ENCODE assay signal across 9 mouse cellular contexts in genomic region chr16:79058775-79059558, GRCm38 (mm10). TPM values are rescaled to one million over a fixed set of nuclear protein-coding genes. Genes with fewer than 3 reads are reported as not detected.
DNase-seq lines count a peak whose midpoint lies in the region; ATAC-seq lines count a peak whose summit lies in the region.
"Had no signal": no experiment of that assay in that cellular context is flagged by ENCODE, and none has a peak within 500 bp of the region (broad histone marks: within the 10 kb centered on the region; RNA-seq: fewer than 3 reads in every experiment).

No protein-coding gene starts in this region.

- DNase-seq in adrenal gland, adult (ENCODE audit: inconsistent age in 2 of 2, low spot score in 1 of 2): peak; percentile 5 to 57
- DNase-seq in embryonic facial prominence, embryonic 14.5 days (ENCODE audit: low spot score): peak; percentile 59
- DNase-seq in layer of hippocampus, adult 18-20 months (ENCODE audit: low spot score in 2 of 2): peak; percentile 3 to 71
- peak; percentile 2 for DNase-seq in lung, postnatal 36 days
- peak; percentile 24 for DNase-seq in urinary bladder, adult 2 months (ENCODE audit: low spot score)
- DNase-seq in thymus, postnatal 10 days (ENCODE audit: low spot score in 2 of 2): no peak

- no peak overlapping the region for H3K4me3 ChIP-seq in kidney, embryonic 14.5 days (ENCODE audit: low read length)
- H3K4me3 ChIP-seq in kidney, embryonic 16.5 days (ENCODE audit: low read length): no peak overlapping the region
- no peak overlapping the region for H3K4me3 ChIP-seq in embryonic facial prominence, embryonic 14.5 days (ENCODE audit: low read depth, low read length)

- no peak overlapping the region for H3K27ac ChIP-seq in kidney, embryonic 14.5 days (ENCODE audit: low read depth, low read length)
- no peak overlapping the region for H3K27ac ChIP-seq in kidney, embryonic 16.5 days (ENCODE audit: low read length)
- H3K27ac ChIP-seq in embryonic facial prominence, embryonic 14.5 days (replicated peaks; ENCODE audit: low read depth, low read length): no peak overlapping the region

- no peaks in the 10 kb centered on the region for H3K27me3 ChIP-seq in kidney, embryonic 14.5 days (ENCODE audit: control insufficient read depth, insufficient read depth, low read length)
- no peaks in the 10 kb centered on the region for H3K27me3 ChIP-seq in kidney, embryonic 16.5 days (ENCODE audit: insufficient read depth, low read length)
- H3K27me3 ChIP-seq in embryonic facial prominence, embryonic 14.5 days (replicated peaks; ENCODE audit: control insufficient read depth, insufficient read depth, low read length): no peaks in the 10 kb centered on the region

- no peak overlapping the region for H3K4me2 ChIP-seq in kidney, embryonic 14.5 days (replicated peaks; ENCODE audit: low read depth, low read length)
- H3K4me2 ChIP-seq in kidney, embryonic 16.5 days (replicated peaks; ENCODE audit: low read depth, low read length): no peak overlapping the region
- no peak overlapping the region for H3K4me2 ChIP-seq in embryonic facial prominence, embryonic 14.5 days (ENCODE audit: low read depth, low read length)

- H3K4me1 ChIP-seq in kidney, embryonic 14.5 days (ENCODE audit: control insufficient read depth, insufficient read depth, low read length): no peaks in the 10 kb centered on the region
- no peaks in the 10 kb centered on the region for H3K4me1 ChIP-seq in kidney, embryonic 16.5 days (ENCODE audit: insufficient read depth, low read length)
- H3K4me1 ChIP-seq in embryonic facial prominence, embryonic 14.5 days (ENCODE audit: control insufficient read depth, insufficient read depth, low read length): no peaks in the 10 kb centered on the region

- no peak overlapping the region for H3K9ac ChIP-seq in kidney, embryonic 14.5 days (ENCODE audit: low read depth, low read length)
- H3K9ac ChIP-seq in kidney, embryonic 16.5 days (replicated peaks; ENCODE audit: low read length): no peak overlapping the region
- no peak overlapping the region for H3K9ac ChIP-seq in embryonic facial prominence, embryonic 14.5 days (ENCODE audit: low read depth, low read length)

- H3K9me3 ChIP-seq in kidney, embryonic 14.5 days (ENCODE audit: control insufficient read depth, low read length): no peaks in the 10 kb centered on the region
- no peaks in the 10 kb centered on the region for H3K9me3 ChIP-seq in kidney, embryonic 16.5 days (ENCODE audit: low read length)
- H3K9me3 ChIP-seq in embryonic facial prominence, embryonic 14.5 days (ENCODE audit: control insufficient read depth, low read length): no peaks in the 10 kb centered on the region

- 0 out of 2 replicates have a peak, but pooled peaks have one; percentile 62 for ATAC-seq in kidney, embryonic 14.5 days (ENCODE audit: low FRiP score, low TSS enrichment)
- ATAC-seq in kidney, embryonic 16.5 days (ENCODE audit: low FRiP score, low TSS enrichment): no peak
- peak; percentile 44; the same call in 1 of the 2 replicates for ATAC-seq in embryonic facial prominence, embryonic 14.5 days (ENCODE audit: low read depth)

- WGBS in kidney, embryonic 14.5 days: 70% methylated on average over 12 of the region's 12 CpGs
- WGBS in kidney, embryonic 16.5 days: 62% methylated on average over 12 of the region's 12 CpGs
- 49% methylated on average over 12 of the region's 12 CpGs for WGBS in embryonic facial prominence, embryonic 14.5 days

- no peaks in the 10 kb centered on the region for H3K36me3 ChIP-seq in kidney, embryonic 14.5 days (ENCODE audit: control insufficient read depth, insufficient read depth, low read length)
- H3K36me3 ChIP-seq in kidney, embryonic 16.5 days (ENCODE audit: insufficient read depth, low read length): no peaks in the 10 kb centered on the region
- H3K36me3 ChIP-seq in embryonic facial prominence, embryonic 14.5 days (ENCODE audit: control insufficient read depth, insufficient read depth, low read length): no peaks in the 10 kb centered on the region

RNA-seq across cellular contexts. Expression of gene Tmprss15, which starts 31.9 kb away (rescaled TPM):
- polyA plus RNA-seq in kidney, embryonic 14.5 days (2014; fragmentation: Nextera tagmentation; extraction: Ambion mirVana): not detected in 2 replicates
- polyA plus RNA-seq in kidney, embryonic 16.5 days (2015; fragmentation: Nextera tagmentation; extraction: Ambion mirVana): not detected in 2 replicates
- not detected in 2 replicates for polyA plus RNA-seq in embryonic facial prominence, embryonic 14.5 days (2014; fragmentation: Nextera tagmentation; extraction: Ambion mirVana)
- total RNA-seq in layer of hippocampus, adult 18-20 months (2021): not detected
- not detected in 2 replicates for polyA plus RNA-seq in urinary bladder, adult 2 months (2012; rRNA removed)
- polyA plus RNA-seq: large intestine, adult 2 months had no signal

Comparison
In these comparisons a context has a peak if more than half of its experiments do, and no peak if none do; other contexts are left out.
1. DNase-seq: peak in adrenal gland, adult (2 of 2), embryonic facial prominence, embryonic 14.5 days (single experiment), layer of hippocampus, adult 18-20 months (2 of 2), lung, postnatal 36 days (single experiment) and urinary bladder, adult 2 months (single experiment); none in thymus, postnatal 10 days (0 of 2).